Mouse (Mus musculus) CH12.LX (cell line): Measurements from ENCODE around the gene Ston2. TPM values are rescaled to one million over a fixed set of nuclear protein-coding genes. Genes with fewer than 3 reads are reported as not detected.

Source experiments
- DNase-seq: peaks from one replicate; pipeline ENCODE4 v3.0.0-alpha.2; 2013; ENCODE audit errors: extremely low read depth
- H3K27ac ChIP-seq: 2 replicates; pipeline ENCODE4 v1.5.1; 2012; ENCODE audit warnings: low read depth, mild to moderate bottlenecking, control low read depth, moderate library complexity; ENCODE audit not compliant: insufficient read depth
- H3K27me3 ChIP-seq: replicated peaks from 2 replicates; pipeline ENCODE3; 2012; ENCODE audit warnings: inconsistent platforms
- H3K36me3 ChIP-seq, 2 experiments: replicated peaks in 1 of 2; 2 replicates each; pipeline versions ENCODE3 to v1.6.1; 2012; ENCODE audit warnings: inconsistent platforms in 1 of 2, low read length in 1 of 2, mild to moderate bottlenecking in 1 of 2, mixed read lengths in 1 of 2, moderate library complexity in 1 of 2; ENCODE audit not compliant: control insufficient read depth in 1 of 2, insufficient read depth in 1 of 2
- H3K4me1 ChIP-seq, 2 experiments: 2 replicates each; pipeline ENCODE4 v1.6.1; 2012; ENCODE audit warnings: inconsistent platforms in 1 of 2, moderate library complexity in 1 of 2; ENCODE audit not compliant: insufficient read depth in 2 of 2, control insufficient read depth in 1 of 2
- H3K4me2 ChIP-seq: 2 replicates; pipeline ENCODE4 v1.6.1; 2012; ENCODE audit warnings: low read depth, mild to moderate bottlenecking, control low read depth; ENCODE audit not compliant: poor library complexity, insufficient read depth, severe bottlenecking
- H3K4me3 ChIP-seq, 3 experiments: fragments of 150-350 bp in 1 of 3; sonication (generic) in 1 of 3; replicated peaks in 1 of 3; 2 replicates each; pipeline versions ENCODE3 to v1.5.1; 2011 to 2012; ENCODE audit warnings: low read depth in 2 of 3, low read length in 2 of 3, mild to moderate bottlenecking in 2 of 3, moderate library complexity in 2 of 3, control low read depth in 1 of 3, improper control_type of control experiment in 1 of 3, inconsistent platforms in 1 of 3, mixed read lengths in 1 of 3; ENCODE audit not compliant: poor library complexity in 1 of 3
- H3K79me2 ChIP-seq: replicated peaks from 2 replicates; pipeline ENCODE4 v1.6.1; 2012; ENCODE audit warnings: mild to moderate bottlenecking, moderate library complexity; ENCODE audit not compliant: control insufficient read depth, poor library complexity, insufficient read depth, severe bottlenecking; ENCODE audit errors: extremely low read depth
- H3K9ac ChIP-seq: 2 replicates; pipeline ENCODE4 v1.6.1; 2012; ENCODE audit warnings: low read depth, mild to moderate bottlenecking, control low read depth, moderate library complexity; ENCODE audit not compliant: insufficient read depth
- H3K9me3 ChIP-seq: replicated peaks from 2 replicates; pipeline ENCODE3; 2012; ENCODE audit warnings: low read length, inconsistent platforms, mixed read lengths
- CHD1 ChIP-seq: IDR thresholded peaks from 2 replicates; pipeline ENCODE4 v1.6.1; 2012; ENCODE audit warnings: low read depth, low read length, improper control_type of control experiment, inconsistent platforms
- CHD2 ChIP-seq: IDR thresholded peaks from 2 replicates; pipeline ENCODE4 v1.6.1; 2011; ENCODE audit warnings: low read length, improper control_type of control experiment
- E2F4 ChIP-seq: IDR thresholded peaks from 2 replicates; pipeline ENCODE4 v1.6.1; 2011; ENCODE audit warnings: low read depth, low read length, improper control_type of control experiment; ENCODE audit not compliant: insufficient replicate concordance
- GABPA ChIP-seq: IDR thresholded peaks from 2 replicates; pipeline ENCODE4 v1.6.1; 2012; ENCODE audit warnings: low read depth, low read length, improper control_type of control experiment, inconsistent platforms; ENCODE audit not compliant: insufficient replicate concordance
- HCFC1 ChIP-seq: IDR thresholded peaks from 2 replicates; pipeline ENCODE4 v1.6.1; 2012; ENCODE audit warnings: low read depth, mild to moderate bottlenecking, inconsistent platforms, low read length, improper control_type of control experiment
- JUN ChIP-seq: IDR thresholded peaks from 2 replicates; pipeline ENCODE4 v1.6.1; 2011; ENCODE audit warnings: low read depth, mild to moderate bottlenecking, low read length, improper control_type of control experiment, moderate library complexity; ENCODE audit not compliant: insufficient read depth
- JUND ChIP-seq: conservative IDR thresholded peaks from 2 replicates; pipeline ENCODE4 v1.6.1; 2011; ENCODE audit warnings: low read depth, low read length, improper control_type of control experiment
- MAFK ChIP-seq: IDR thresholded peaks from 2 replicates; pipeline ENCODE4 v1.6.1; 2011; ENCODE audit warnings: low read length, improper control_type of control experiment; ENCODE audit not compliant: insufficient replicate concordance
- MAZ ChIP-seq: IDR thresholded peaks from 2 replicates; pipeline ENCODE4 v1.6.1; 2012; ENCODE audit warnings: low read depth, mild to moderate bottlenecking, inconsistent platforms, low read length, improper control_type of control experiment, moderate library complexity
- MEF2A ChIP-seq: IDR thresholded peaks from 2 replicates; pipeline ENCODE4 v1.6.1; 2014; ENCODE audit warnings: low read depth, mild to moderate bottlenecking, inconsistent platforms, low read length, improper control_type of control experiment, borderline replicate concordance
- MYC ChIP-seq: IDR thresholded peaks from 2 replicates; pipeline ENCODE4 v1.6.1; 2011; ENCODE audit warnings: low read depth, mild to moderate bottlenecking, improper control_type of control experiment, low read length
- NELFE ChIP-seq: IDR thresholded peaks from 2 replicates; pipeline ENCODE4 v1.6.1; 2011; ENCODE audit warnings: low read depth, low read length, improper control_type of control experiment
- NRF1 ChIP-seq: IDR thresholded peaks from 2 replicates; pipeline ENCODE4 v1.6.1; 2014; ENCODE audit warnings: low read depth, mild to moderate bottlenecking, inconsistent platforms, low read length, improper control_type of control experiment, moderate library complexity
- PAX5 ChIP-seq: IDR thresholded peaks from 2 replicates; pipeline ENCODE4 v1.6.1; 2012; ENCODE audit warnings: low read length, inconsistent platforms, mixed read lengths
- SIN3A ChIP-seq: IDR thresholded peaks from 2 replicates; pipeline ENCODE4 v1.6.1; 2012; ENCODE audit warnings: low read length, improper control_type of control experiment, inconsistent platforms
- TBP ChIP-seq: conservative IDR thresholded peaks from 2 replicates; pipeline ENCODE4 v1.6.1; 2011; ENCODE audit warnings: low read depth, low read length, improper control_type of control experiment
- UBTF ChIP-seq: IDR thresholded peaks from 2 replicates; pipeline ENCODE4 v1.6.1; 2012; ENCODE audit warnings: low read depth, mild to moderate bottlenecking, inconsistent platforms, low read length, improper control_type of control experiment, moderate library complexity
- ZMIZ1 ChIP-seq: IDR thresholded peaks from 2 replicates; pipeline ENCODE4 v1.6.1; 2012; ENCODE audit warnings: low read depth, mild to moderate bottlenecking, inconsistent platforms, low read length, improper control_type of control experiment
- dilution Hi-C: fragments of 300-500 bp; cut with MboI; formaldehyde crosslinking; loops from 2 replicates; pipeline ENCODE4 v1.14.3; 2020; ENCODE audit warnings: low sequenced_read_pairs; ENCODE audit not compliant: extremely low pct_unique_long_range_greater_than_20kb, extremely low pct_ligation_motif_present
- in situ Hi-C: fragments of 300-500 bp; cut with MboI; formaldehyde crosslinking; loops from 3 replicates; pipeline ENCODE4 v1.14.3; 2019; ENCODE audit warnings: low sequenced_read_pairs, low pct_ligation_motif_present, low pct_unique_long_range_greater_than_20kb, mixed read lengths
- polyA plus RNA-seq: library from polyadenylated mRNA; unstranded; fragments of >175 nt; gene quantifications from 2 replicates; pipeline ENCODE4 v1.2.1, GENCODE M21; 2012; ENCODE audit warnings: low read depth; ENCODE audit not compliant: insufficient read length
- total RNA-seq, 2 experiments: library from RNA; depleted of rRNA; stranded (reverse); fragments of 300-350 nt in 1 of 2; fragments of >200 nt in 1 of 2; gene quantifications; 2 replicates each; pipeline ENCODE4 v1.2.3; 2012 to 2014

The Ston2 gene
- total and polyA plus RNA-seq, 3 experiments: 0.21 to 0.34 TPM; not detected in 1

- Histone ChIP-seq H3K4me1 (peaks cover 18 to 33% of the 10 kb centered on the region in 2 experiments), H3K27me3 (peaks cover 72% of the 10 kb centered on the region), H3K79me2 (no peaks in the 10 kb centered on the region), H3K9me3 (peaks cover 6% of the 10 kb centered on the region), H3K27ac (no peak overlapping the region), H3K4me2 (peak overlapping the region; percentile 82), H3K9ac (no peak overlapping the region), H3K4me3 (peak overlapping the region in 1 of 3 experiments; percentile 10), H3K36me3 (no peaks in the 10 kb centered on the region)
- in situ Hi-C loops (no loop called here), dilution Hi-C loops (no loop called here)
- DNase-seq: no peak
- no peak for TF ChIP-seq HCFC1
- no peak for TF ChIP-seq JUN
- no peak for TF ChIP-seq MAZ
- TF ChIP-seq E2F4: no peak
- no peak for TF ChIP-seq TBP
- no peak for TF ChIP-seq UBTF
- TF ChIP-seq JUND: no peak
- TF ChIP-seq MEF2A: no peak
These were observed 23.1 kb downstream of the Ston2 start for GRCm38 (mm10) chr12:91765054-91765453.

GRCm38 (mm10) chr12:91764471-91764870 lies 23.7 kb downstream of the Ston2 start:
- peaks cover 18 to 33% of the 10 kb centered on the region in 2 experiments for H3K4me1 ChIP-seq
- H3K27me3 ChIP-seq: peaks cover 69% of the 10 kb centered on the region
- H3K4me2 ChIP-seq: 0 out of 2 replicates have a peak overlapping the region, but pooled peaks have one; percentile 82
- H3K9ac ChIP-seq: no peak overlapping the region
- no peak for DNase-seq
- H3K79me2 ChIP-seq: no peaks in the 10 kb centered on the region
- no peak overlapping the region for H3K4me3 ChIP-seq
- peaks cover 6% of the 10 kb centered on the region for H3K9me3 ChIP-seq
- dilution Hi-C loops: no loop called here
- TF ChIP-seq MAZ (no peak), MAFK (0 out of 2 replicates have a peak, but pooled peaks have one; percentile 29)
- in situ Hi-C loops: no loop called here
- H3K27ac ChIP-seq: no peak overlapping the region
- no peaks in the 10 kb centered on the region for H3K36me3 ChIP-seq

- H3K9ac ChIP-seq: no peak overlapping the region
- H3K27me3 ChIP-seq: peaks cover 53% of the 10 kb centered on the region
- no peak overlapping the region for H3K27ac ChIP-seq
- H3K9me3 ChIP-seq: no peaks in the 10 kb centered on the region
- in situ Hi-C loops: no loop called here
- no peak for DNase-seq
- no peaks in the 10 kb centered on the region for H3K36me3 ChIP-seq
- no peak overlapping the region for H3K4me3 ChIP-seq
- peaks cover 12 to 22% of the 10 kb centered on the region in 2 experiments for H3K4me1 ChIP-seq
- TF ChIP-seq TBP (no peak), PAX5 (no peak), SIN3A (no peak), GABPA (no peak), ZMIZ1 (no peak), HCFC1 (no peak), CHD2 (no peak), NRF1 (no peak), JUND (no peak), E2F4 (no peak), NELFE (no peak), MYC (no peak), CHD1 (no peak)
- no peak overlapping the region for H3K4me2 ChIP-seq
- dilution Hi-C loops: no loop called here
- no peaks in the 10 kb centered on the region for H3K79me2 ChIP-seq
These were observed 28.4 kb downstream of the Ston2 start for GRCm38 (mm10) chr12:91759836-91760235.
